Mouse (Mus musculus) adrenal gland, adult 18-20 months (tissue): ENCODE data around the gene Dennd1a. TPM values are rescaled to one million over a fixed set of nuclear protein-coding genes. Genes with fewer than 3 reads are reported as not detected.

Source experiments
- DNase-seq, 2 experiments: peaks; one replicate each; pipeline ENCODE4 v3.0.0; 2021 to 2022; ENCODE audit warnings: low spot score in 2 of 2
- total RNA-seq, 2 experiments: library from RNA; stranded (reverse); gene quantifications; 1 replicate in 1 of 2; 2 replicates in 1 of 2; pipeline ENCODE4 v1.2.3; 2021

The Dennd1a gene
- total RNA-seq, 2 experiments from 2014 or later: 22.5 to 22.9 TPM

DNA sequence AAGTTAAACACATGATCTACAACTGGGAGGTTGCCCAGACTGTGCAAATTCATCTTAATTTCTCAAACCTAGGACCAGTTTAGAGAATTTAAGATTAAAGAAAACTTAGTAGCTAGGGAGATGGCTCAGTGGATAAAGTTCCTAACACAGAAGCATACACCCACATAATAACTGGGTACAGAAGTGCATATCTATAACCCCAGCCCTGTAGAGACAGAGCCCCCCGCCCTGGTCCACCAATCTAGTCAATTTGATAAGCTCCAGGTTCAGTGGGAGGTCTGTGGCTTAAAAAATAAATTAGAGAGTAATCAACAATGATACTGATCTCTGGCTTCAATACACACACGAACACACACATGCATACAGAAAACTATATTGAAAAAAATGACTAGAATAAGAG lies 51.6 kb downstream of the Dennd1a start:
- no peak for DNase-seq

- DNase-seq: no peak
Measured at GRCm38 (mm10) chr2:38229882-38230281, 57.3 kb downstream of the Dennd1a start.

GRCm38 (mm10) chr2:38223759-38224158 lies 63.4 kb downstream of the Dennd1a start:
- no peak for DNase-seq

DNA sequence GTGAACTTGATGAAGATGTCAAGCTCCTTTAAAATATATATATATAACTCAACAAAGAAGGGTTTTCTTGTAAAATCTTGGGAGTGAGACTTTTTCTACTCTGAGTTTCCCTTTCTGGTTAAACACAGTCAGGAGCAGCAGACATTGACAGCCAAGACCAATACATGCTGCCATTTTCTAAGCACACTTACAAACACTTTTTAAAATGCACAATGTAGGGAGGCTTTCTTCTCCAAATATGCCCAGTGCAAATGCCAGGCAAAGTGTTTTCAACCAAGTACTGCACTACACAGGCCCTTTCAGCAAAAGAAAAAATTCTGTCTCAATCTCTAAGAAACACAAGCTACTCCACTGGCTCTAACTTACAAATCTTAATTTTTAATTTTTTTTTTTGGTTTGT lies 65.7 kb downstream of the Dennd1a start:
- DNase-seq: no peak

GRCm38 (mm10) chr2:38220687-38221435 lies 66.3 kb downstream of the Dennd1a start:
- no peak for DNase-seq

- no peak for DNase-seq
Measured at GRCm38 (mm10) chr2:38219666-38220065, 67.5 kb downstream of the Dennd1a start.

- no peak for DNase-seq
Measured at GRCm38 (mm10) chr2:38213041-38213440, 74.1 kb downstream of the Dennd1a start.

- no peak for DNase-seq
Measured at GRCm38 (mm10) chr2:38211426-38211825, 75.8 kb downstream of the Dennd1a start.

DNA sequence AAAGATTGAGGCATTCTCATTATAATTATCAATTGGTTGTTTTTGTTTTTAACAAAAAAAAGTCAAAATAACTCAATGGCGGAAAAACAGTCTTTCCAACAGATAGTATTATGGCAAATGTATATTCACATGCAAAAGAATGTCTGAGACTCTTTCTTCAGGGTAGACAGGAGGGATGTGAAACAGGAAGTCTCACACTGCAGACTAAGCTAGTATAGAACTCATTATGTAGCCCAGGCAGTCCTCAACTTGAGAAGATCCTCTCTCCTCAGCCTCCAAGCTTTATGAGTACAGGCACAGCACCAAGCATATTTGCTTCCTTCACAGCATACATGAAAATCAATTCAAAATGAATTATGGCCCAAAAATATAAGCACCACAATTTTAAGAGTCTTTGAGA lies 79.4 kb downstream of the Dennd1a start:
- no peak for DNase-seq

DNA sequence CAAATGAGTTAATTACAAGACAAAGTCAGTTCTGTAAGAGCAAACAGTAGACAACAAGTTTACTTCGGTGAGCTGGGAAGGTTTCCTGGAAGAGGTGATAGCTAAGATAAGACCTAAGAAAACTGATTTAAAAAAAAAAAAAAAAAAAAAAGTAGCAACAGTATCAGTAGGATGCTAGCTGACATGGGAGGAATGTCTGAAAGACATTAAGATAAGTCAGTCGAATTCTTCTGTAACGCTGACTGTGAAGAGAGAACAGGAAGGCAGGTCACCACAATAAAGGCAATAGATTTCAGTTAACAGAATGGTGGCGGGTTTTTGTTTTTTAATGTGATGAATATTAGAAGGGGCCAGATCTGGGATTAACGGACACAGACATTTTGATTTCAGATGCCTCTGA lies 81.9 kb downstream of the Dennd1a start:
- no peak for DNase-seq

DNA sequence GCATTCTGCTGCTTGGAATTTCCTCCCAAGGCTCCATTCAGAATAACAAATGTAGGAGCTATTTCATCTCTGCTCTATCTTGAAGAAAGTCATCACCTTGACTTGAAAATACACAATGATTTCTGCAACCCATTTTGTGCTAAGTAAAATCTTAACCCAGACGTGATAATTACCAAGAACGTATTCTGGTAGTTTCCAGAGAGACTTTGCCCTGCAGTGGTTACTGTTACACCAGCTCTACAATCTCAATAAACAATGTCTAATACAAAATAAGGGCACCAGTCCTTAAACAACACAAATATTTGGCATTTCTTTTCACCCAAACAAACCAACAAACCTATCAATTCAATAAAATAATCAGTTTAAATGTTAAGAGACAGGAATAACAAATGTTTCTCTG lies 82.5 kb downstream of the Dennd1a start:
- no peak for DNase-seq

DNA sequence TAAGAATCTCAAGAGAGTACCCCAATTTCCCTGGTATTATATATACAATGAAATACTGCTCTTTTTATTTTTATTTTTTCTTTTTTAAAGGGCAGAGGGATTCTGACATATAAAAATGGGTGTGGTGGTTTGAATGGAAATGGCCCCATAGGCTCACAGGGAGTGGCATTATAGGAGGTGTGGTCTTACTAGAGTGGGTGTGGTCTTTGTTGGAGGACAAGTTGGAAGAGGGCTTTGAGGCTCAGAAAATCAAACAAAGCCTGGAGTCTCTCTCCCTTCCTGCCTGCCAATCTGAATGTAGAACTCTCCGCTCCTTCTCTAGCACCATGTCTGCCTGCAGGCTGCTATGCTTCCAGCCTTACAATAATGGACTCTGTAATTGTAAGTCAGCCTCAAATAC lies 89.1 kb downstream of the Dennd1a start:
- DNase-seq: no peak

DNA sequence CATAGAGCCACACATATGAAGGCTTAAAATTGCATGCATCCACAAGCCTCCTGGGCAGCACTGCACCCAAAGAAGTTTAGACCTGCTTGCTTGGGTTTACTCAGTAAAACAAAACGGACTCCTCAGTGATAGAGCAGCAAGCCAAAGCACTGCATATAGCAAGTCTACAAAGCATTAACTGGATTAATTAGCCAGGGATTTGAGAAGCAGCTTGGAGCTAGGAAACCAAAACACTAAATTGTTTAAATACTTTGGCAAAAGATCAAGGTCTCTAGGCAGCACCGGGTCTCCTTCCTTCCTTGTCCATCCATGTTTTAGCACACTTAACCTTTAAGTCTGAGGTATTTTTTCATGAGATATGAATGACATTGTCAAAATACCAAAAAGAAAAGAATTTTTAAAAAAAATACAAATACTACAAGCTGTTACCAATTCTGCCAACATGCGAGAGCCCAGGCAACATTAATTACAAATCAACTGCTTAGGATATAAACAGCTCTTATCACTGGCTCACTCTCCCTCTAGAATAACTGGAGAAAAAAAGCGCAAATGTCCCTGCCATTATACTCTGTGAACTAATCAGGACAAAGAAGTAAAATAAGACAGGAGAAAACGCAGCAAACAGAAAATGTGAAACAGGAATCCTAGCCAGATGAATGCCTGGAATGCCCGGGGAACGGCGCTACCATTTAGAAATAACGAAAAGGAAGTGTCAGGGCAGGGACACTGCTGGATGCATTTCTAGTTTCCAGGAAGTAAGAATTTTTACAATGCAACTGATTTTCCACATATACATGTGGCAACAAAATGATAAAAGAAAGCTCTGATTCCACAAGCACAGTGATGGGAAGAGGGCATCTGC lies 90.8 kb downstream of the Dennd1a start:
- DNase-seq: no peak

DNA sequence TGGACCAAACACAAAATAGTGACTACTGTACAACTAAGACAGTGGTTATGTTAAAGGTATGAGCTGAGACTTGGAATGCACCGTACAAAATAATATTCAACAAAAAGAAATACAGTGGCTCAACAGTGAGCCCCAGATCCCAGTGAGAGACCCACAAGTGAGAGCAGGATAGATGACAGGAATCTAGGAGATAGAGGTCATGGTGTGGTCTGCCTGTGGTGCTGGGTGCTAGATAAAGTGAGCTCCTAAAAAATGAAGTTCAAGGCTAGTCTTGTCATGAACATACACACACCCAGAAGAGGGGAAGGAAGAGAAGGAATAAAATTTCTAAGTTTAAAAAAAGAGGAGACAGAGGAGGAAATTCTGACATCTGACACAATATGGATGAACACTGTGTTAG lies 95.2 kb downstream of the Dennd1a start:
- no peak for DNase-seq

GRCm38 (mm10) chr2:38191601-38192000 lies 95.6 kb downstream of the Dennd1a start:
- no peak for DNase-seq

DNA sequence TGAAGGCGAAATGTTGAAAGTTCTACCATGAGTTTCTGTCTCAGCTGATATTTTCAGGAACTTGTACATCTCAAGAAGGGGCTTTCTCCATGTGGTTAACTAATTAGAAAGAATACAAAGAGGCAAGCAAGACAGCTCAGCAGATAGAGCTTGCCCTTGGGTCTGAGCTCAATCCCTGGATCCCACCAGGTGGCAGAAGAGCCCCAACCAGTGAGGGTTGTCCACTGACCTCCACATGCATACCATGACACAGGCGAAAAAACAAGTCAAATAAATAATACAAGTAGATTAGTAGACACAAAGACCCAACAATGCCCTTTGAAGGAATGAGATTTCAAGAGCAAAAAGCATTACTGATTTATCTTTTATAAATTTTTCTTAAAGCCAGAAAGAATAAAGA lies 100.8 kb downstream of the Dennd1a start:
- DNase-seq: no peak

GRCm38 (mm10) chr2:38184977-38185376 lies 102.2 kb downstream of the Dennd1a start:
- no peak for DNase-seq

DNA sequence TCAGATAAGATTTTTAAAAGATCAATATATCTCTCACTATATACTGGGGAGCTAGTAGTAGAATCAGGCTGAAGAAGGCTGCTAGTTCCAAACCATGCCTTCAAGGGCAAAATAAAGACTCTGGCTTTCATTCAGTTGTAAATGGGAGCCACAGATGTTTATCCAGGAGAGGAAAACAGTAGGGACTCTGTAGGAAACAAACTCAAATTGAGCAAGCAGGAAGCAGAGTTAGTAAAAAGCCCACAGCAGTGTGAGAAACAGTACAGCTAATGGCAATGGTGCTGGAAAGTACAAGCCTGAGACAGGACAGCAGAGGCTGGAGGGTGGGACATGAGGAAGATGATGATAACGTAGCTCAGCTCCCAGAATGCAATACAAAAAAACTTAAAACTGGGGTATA lies 103.3 kb downstream of the Dennd1a start:
- no peak for DNase-seq

GRCm38 (mm10) chr2:38182283-38182682 lies 104.9 kb downstream of the Dennd1a start:
- no peak for DNase-seq

DNA sequence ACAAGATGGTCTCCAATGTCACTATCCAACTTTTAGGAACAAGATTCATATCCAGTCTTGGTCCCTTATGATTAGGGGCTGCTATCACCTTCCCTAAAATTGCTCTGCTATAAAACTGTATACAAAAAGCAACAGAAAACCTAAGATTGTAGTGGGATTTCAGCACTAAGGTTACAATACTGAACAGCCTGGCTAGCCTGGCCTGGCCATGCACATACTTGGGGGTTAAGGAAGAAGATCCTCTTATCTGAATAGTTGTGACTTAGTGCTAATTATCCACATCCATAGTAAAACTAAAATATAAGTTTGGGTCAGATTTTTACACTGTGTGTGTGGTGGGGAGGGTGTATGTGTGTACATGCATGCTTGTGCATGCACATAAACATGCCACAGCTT lies 109.6 kb downstream of the Dennd1a start:
- DNase-seq: no peak

DNA sequence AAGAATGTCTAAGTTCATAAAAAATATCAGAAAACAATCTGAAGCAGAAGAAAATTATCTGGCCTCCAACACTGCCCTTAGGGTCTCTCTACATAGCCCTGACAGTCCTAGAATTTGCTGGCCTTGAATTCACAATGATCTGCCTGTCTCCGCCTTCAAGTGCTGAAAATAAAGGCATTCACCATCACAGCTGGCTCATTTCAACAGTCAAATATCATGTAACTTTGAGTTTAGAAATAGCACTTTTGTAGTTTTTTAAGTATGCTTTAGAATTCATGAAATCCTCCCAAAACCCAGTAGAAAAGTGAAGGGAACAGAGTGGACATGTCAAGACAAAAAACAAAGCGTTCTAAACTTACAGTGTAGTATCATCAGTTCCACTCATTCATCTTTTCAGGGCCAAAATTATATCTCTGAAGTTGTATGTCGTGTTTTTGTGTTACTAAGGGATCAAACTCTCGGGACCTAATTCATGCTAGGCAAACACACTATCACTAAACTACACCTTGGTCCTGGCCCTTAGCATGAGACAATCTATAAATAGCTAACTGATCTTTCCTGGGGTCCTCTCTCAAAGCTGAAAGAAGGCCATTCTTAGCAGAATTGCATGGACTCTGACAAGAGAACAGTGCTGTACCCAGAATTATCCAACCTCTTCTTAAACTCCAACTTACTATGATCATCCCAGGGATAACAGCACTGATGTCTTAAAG lies 110.2 kb downstream of the Dennd1a start:
- DNase-seq: no peak

DNA sequence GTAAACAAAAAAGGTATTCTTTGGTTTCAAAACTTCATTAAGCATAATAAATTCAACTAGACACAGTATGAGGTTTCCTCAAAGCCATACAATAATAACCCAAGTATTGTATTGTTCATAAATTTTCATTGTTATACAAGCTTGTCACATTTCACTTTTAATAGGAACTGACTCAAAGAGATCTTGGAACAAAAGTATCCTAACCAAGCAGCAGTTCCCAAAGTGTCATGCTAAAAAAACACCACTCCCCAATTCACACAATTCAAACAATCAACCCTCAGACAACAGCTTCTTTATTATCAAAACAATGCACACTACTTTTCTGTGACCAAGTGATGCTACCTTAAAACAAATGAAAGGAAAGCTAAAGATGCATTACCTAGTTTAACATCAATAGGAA lies 111.9 kb downstream of the Dennd1a start:
- DNase-seq: no peak
